Mouse (Mus musculus) G1E (cell line): ENCODE data around the gene Kif3c. TPM values are rescaled to one million over a fixed set of nuclear protein-coding genes. Genes with fewer than 3 reads are reported as not detected.

Source experiments
- ATAC-seq: 2 replicates; pipeline ENCODE4 v1.8.0; 2016; ENCODE audit warnings: mild to moderate bottlenecking; ENCODE audit not compliant: insufficient number of reproducible peaks, poor library complexity, low FRiP score, severe bottlenecking; ENCODE audit errors: extremely low read depth
- DNase-seq: peaks from one replicate; pipeline ENCODE4 v3.0.0; 2012; ENCODE audit warnings: low spot score
- H3K27me3 ChIP-seq: 2 replicates; pipeline ENCODE4 v1.6.1; 2012; ENCODE audit warnings: mild to moderate bottlenecking, low read length, inconsistent platforms; ENCODE audit not compliant: insufficient read depth
- H3K36me3 ChIP-seq: replicated peaks from 2 replicates; pipeline ENCODE3; 2012; ENCODE audit warnings: mild to moderate bottlenecking, inconsistent platforms
- H3K4me1 ChIP-seq: 2 replicates; pipeline ENCODE4 v1.6.1; 2012; ENCODE audit warnings: low read depth, low read length, inconsistent platforms, mixed read lengths; ENCODE audit not compliant: insufficient read depth
- H3K4me3 ChIP-seq: 2 replicates; pipeline ENCODE4 v1.5.1; 2012; ENCODE audit warnings: low read depth, mild to moderate bottlenecking, inconsistent platforms, low read length, moderate library complexity, mixed read lengths
- H3K9me3 ChIP-seq: replicated peaks from 2 replicates; pipeline ENCODE4 v1.6.1; 2012; ENCODE audit warnings: inconsistent platforms
- CTCF ChIP-seq: IDR thresholded peaks from 2 replicates; pipeline ENCODE4 v1.5.1; 2012; ENCODE audit warnings: low read depth, low read length, inconsistent platforms, mixed read lengths
- GATA1 ChIP-seq: IDR thresholded peaks from 2 replicates; pipeline ENCODE4 v1.6.1; 2012; ENCODE audit warnings: borderline replicate concordance, low read length, inconsistent platforms, mixed read lengths
- GATA2 ChIP-seq: IDR thresholded peaks from 2 replicates; pipeline ENCODE4 v1.6.1; 2012; ENCODE audit warnings: low read depth, low read length, inconsistent platforms, borderline replicate concordance
- POLR2AphosphoS5 ChIP-seq: IDR thresholded peaks from 2 replicates; pipeline ENCODE4 v1.6.1; 2012; ENCODE audit warnings: low read depth, low read length, inconsistent platforms; ENCODE audit not compliant: insufficient replicate concordance
- TAL1 ChIP-seq: conservative IDR thresholded peaks from 2 replicates; pipeline ENCODE4 v1.6.1; 2012; ENCODE audit warnings: low read depth, low read length, inconsistent platforms, mixed read lengths
- polyA plus RNA-seq: library from polyadenylated mRNA; stranded (reverse); fragments of >175 nt; gene quantifications from 2 replicates; pipeline ENCODE4 v1.2.3, GENCODE M21; 2012
- total RNA-seq, 2 experiments: library from RNA; stranded (forward) in 1 of 2; stranded (reverse) in 1 of 2; fragments of 200-1000 nt in 1 of 2; fragments of >200 nt in 1 of 2; fragmentation: Nextera tagmentation in 1 of 2; gene quantifications; 2 replicates each; pipeline ENCODE4 v1.2.3; 2014 to 2017

Kif3c gene
- total and polyA plus RNA-seq, 3 experiments: 0.53 to 1.9 (median 0.55) TPM

DNA sequence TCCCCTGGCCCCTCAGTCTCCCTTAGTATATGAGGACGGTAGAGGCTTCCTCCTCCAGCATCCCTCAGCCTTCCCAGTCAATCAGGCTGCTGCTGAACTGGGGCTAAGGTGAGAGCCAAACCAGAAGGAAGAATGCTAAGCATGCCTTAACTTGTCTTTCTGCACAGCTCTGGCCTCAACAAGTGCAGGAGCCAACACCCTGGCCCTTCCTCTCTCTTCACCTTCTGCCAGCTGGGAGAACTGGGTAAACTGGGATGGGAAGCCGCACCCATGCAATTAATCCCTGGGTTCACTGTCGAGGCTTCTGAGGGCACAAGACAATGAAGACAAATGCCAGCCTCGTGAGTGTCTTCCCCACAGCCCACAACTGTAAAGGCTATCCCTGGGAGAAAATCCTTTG is 35.3 kb upstream of the Kif3c start:
- H3K27me3 ChIP-seq: no peaks in the 10 kb centered on the region
- ATAC-seq: no peak
- H3K4me1 ChIP-seq: no peaks in the 10 kb centered on the region
- H3K36me3 ChIP-seq: no peaks in the 10 kb centered on the region
- no peaks in the 10 kb centered on the region for H3K9me3 ChIP-seq
- no peak for DNase-seq
- no peak overlapping the region for H3K4me3 ChIP-seq
- no peak for TF ChIP-seq TAL1
- TF ChIP-seq GATA1: no peak
- no peak for TF ChIP-seq POLR2AphosphoS5
- TF ChIP-seq GATA2: no peak
- TF ChIP-seq CTCF: no peak

- DNase-seq: no peak
- H3K9me3 ChIP-seq: no peaks in the 10 kb centered on the region
- no peaks in the 10 kb centered on the region for H3K27me3 ChIP-seq
- no peaks in the 10 kb centered on the region for H3K36me3 ChIP-seq
- no peak for ATAC-seq
- H3K4me3 ChIP-seq: no peak overlapping the region
- H3K4me1 ChIP-seq: no peaks in the 10 kb centered on the region
- TF ChIP-seq GATA1 (no peak), GATA2 (no peak), CTCF (no peak), TAL1 (no peak), POLR2AphosphoS5 (no peak)
Observed at GRCm38 (mm10) chr12:3338931-3339330, 26.0 kb upstream of the Kif3c start.

GRCm38 (mm10) chr12:3344155-3344554 is 20.8 kb upstream of the Kif3c start:
- TF ChIP-seq TAL1 (no peak), GATA1 (no peak), GATA2 (no peak), POLR2AphosphoS5 (no peak), CTCF (no peak)
- DNase-seq (no peak), ATAC-seq (no peak)
- H3K4me1 ChIP-seq: no peaks in the 10 kb centered on the region
- no peaks in the 10 kb centered on the region for H3K9me3 ChIP-seq
- H3K4me3 ChIP-seq: no peak overlapping the region
- no peaks in the 10 kb centered on the region for H3K27me3 ChIP-seq
- H3K36me3 ChIP-seq: no peaks in the 10 kb centered on the region

DNA sequence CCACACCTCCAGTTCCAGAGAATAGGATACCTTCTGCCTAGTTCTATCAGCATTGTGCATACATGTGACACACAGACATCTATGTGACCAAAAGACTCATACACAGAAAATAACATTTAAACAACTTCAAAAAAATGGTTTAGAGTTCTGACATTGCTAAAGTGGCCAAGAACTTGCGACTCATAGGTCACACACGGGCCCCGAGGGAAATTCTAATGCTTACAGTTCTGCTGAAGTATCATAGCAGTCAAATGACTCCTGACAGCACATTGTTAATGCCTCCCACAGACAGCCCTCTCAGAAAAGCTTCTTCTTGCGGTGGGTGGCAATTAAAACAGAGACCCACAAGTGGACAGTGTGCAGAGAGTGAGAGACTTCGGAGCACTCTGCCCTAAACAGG is 19.9 kb upstream of the Kif3c start:
- no peaks in the 10 kb centered on the region for H3K9me3 ChIP-seq
- no peaks in the 10 kb centered on the region for H3K27me3 ChIP-seq
- no peak for ATAC-seq
- H3K4me1 ChIP-seq: no peaks in the 10 kb centered on the region
- DNase-seq: no peak
- TF ChIP-seq POLR2AphosphoS5: no peak
- TF ChIP-seq CTCF: no peak
- TF ChIP-seq GATA1: no peak
- no peak for TF ChIP-seq GATA2
- no peak for TF ChIP-seq TAL1
- H3K36me3 ChIP-seq: no peaks in the 10 kb centered on the region
- H3K4me3 ChIP-seq: no peak overlapping the region

GRCm38 (mm10) chr12:3347682-3348081 is 17.2 kb upstream of the Kif3c start:
- TF ChIP-seq CTCF: no peak
- TF ChIP-seq GATA1: no peak
- TF ChIP-seq POLR2AphosphoS5: no peak
- no peak for TF ChIP-seq GATA2
- TF ChIP-seq TAL1: no peak
- ATAC-seq (no peak), DNase-seq (no peak)
- Histone ChIP-seq H3K36me3 (no peaks in the 10 kb centered on the region), H3K4me1 (no peaks in the 10 kb centered on the region), H3K27me3 (no peaks in the 10 kb centered on the region), H3K4me3 (no peak overlapping the region), H3K9me3 (no peaks in the 10 kb centered on the region)

DNA sequence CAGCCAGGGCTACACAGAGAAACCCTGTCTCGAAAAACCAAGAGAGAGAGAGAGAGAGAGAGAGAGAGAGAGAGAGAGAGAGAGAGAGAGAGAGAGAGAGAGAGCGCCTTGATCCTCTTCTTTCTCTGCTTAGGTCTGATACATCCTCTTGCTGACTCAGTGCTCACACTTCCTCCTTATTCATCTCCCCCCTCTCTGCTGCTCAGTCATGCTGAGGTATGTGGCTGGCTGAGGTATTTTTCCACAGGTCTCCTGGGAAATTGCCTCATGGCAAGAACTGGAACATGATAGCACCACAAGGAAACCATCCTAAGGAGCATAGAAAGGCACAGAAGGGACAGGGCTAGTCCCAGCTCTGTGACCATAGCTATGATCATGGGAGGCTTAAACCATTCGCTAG is 15.5 kb upstream of the Kif3c start:
- Histone ChIP-seq H3K9me3 (no peaks in the 10 kb centered on the region), H3K4me1 (no peaks in the 10 kb centered on the region), H3K27me3 (no peaks in the 10 kb centered on the region), H3K4me3 (no peak overlapping the region), H3K36me3 (no peaks in the 10 kb centered on the region)
- TF ChIP-seq GATA2 (no peak), POLR2AphosphoS5 (no peak), GATA1 (no peak), CTCF (no peak), TAL1 (no peak)
- ATAC-seq (no peak), DNase-seq (no peak)

DNA sequence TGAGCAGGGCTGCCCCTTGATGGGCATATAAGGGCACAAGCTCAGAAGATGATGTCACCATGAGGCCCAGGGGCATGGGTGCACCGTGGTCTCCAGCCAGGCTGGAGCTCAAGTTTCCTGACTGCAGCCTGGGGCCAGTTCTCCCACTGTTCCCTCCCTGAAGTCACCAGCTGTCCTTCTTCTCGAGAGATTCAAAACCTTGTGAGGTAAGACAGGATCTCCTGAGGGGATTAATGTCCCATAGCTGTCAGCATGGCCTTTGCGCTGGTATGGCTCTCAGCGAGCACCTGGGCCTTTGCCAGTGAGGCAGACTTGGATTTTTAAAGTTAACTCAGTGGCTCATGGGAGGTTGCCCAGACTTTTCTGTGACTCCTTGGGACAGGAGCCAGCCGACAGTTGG is 14.8 kb upstream of the Kif3c start:
- no peak for DNase-seq
- TF ChIP-seq GATA1 (no peak), CTCF (no peak), POLR2AphosphoS5 (no peak), GATA2 (no peak), TAL1 (no peak)
- Histone ChIP-seq H3K4me1 (no peaks in the 10 kb centered on the region), H3K9me3 (no peaks in the 10 kb centered on the region), H3K27me3 (no peaks in the 10 kb centered on the region), H3K36me3 (no peaks in the 10 kb centered on the region), H3K4me3 (no peak overlapping the region)
- ATAC-seq: no peak
